Mouse (Mus musculus) G1E (cell line): ENCODE results near the gene Tspo.
A peak's percentile ranks its signal among the peaks of the same experiment; 100 is the strongest.

Experiments used
- CTCF ChIP-seq: IDR thresholded peaks from 2 replicates; pipeline ENCODE4 v1.5.1; 2012; ENCODE audit warnings: low read depth, low read length, inconsistent platforms, mixed read lengths
- GATA1 ChIP-seq: IDR thresholded peaks from 2 replicates; pipeline ENCODE4 v1.6.1; 2012; ENCODE audit warnings: borderline replicate concordance, low read length, inconsistent platforms, mixed read lengths
- TAL1 ChIP-seq: conservative IDR thresholded peaks from 2 replicates; pipeline ENCODE4 v1.6.1; 2012; ENCODE audit warnings: low read depth, low read length, inconsistent platforms, mixed read lengths

DNA sequence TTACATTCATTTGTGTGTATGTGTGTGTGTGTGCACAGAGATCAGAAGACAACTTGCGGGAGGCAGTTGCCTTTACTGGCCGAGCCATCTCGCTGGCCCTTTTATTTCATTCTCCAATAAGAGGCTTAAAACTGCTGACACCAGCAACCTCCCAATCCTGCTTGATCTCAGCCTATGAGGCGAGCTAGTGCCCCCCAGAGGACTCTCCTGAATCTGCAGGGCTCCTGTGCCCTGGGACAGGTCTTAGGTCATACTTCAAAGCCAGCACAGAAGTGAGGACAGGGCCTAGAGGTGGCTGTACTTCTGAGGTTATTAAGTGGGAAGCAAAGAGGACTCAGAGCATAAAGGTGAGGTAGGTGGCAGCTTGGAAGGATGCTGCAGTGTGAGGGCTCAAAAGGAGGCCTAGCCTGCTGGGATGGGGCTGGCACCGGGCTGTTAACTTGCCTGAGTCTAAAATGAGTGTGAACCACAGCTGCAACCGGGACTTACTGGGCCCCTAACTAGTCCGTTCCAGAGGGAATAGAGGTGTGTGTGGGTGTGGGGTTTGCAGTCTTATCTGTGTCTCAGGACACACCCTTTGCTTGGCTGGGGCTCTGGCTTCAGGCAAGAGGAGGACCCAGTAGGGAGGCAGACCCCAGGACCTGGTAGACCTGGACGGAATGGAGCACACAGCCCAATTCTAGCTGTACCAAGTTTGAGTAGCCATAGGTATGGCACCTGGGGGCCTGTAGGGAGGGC lies 20.2 kb downstream of the Tspo start:
- peak; percentile 14; the same call in 1 of the 2 replicates for TF ChIP-seq CTCF
- no peak for TF ChIP-seq GATA1
- no peak for TF ChIP-seq TAL1
